Comparison of ENCODE assay signal across 8 mouse cellular contexts in genomic region chr1:87854851-87855251, GRCm38 (mm10). TPM values are rescaled to one million over a fixed set of nuclear protein-coding genes. Genes with fewer than 3 reads are reported as not detected.
DNase-seq lines count a peak whose midpoint lies in the region; ATAC-seq and TF ChIP-seq lines count a peak whose summit lies in the region.

No protein-coding gene starts in this region.

- H3K9ac ChIP-seq in CH12.LX (ENCODE audit: insufficient read depth, low read depth) = peak overlapping the region; percentile 88
- no peak overlapping the region; the same call in 1 of the 2 replicates for H3K9ac ChIP-seq in forebrain, embryonic 11.5 days (ENCODE audit: low read length)
- H3K9ac ChIP-seq in limb, embryonic 12.5 days (replicated peaks) = 0 out of 2 replicates have a peak overlapping the region, but pooled peaks have one; percentile 3
- H3K9ac ChIP-seq in neural tube, embryonic 15.5 days (replicated peaks) = peak overlapping the region; percentile 93; the same call in 1 of the 2 replicates

- no peak for ATAC-seq in forebrain, embryonic 11.5 days (replicated peaks; ENCODE audit: low FRiP score)
- ATAC-seq in limb, embryonic 12.5 days (ENCODE audit: insufficient number of reproducible peaks, insufficient read depth, low FRiP score, low TSS enrichment, low read depth) = no peak
- no peak for ATAC-seq in neural tube, embryonic 15.5 days (ENCODE audit: low FRiP score)

- peak; percentile 15; the same call in 1 of the 2 replicates for TF ChIP-seq POLR2A in CH12.LX (IDR thresholded peaks at IDR 0.05; ENCODE audit: low read depth, low read length)

- peak; percentile 57 for TF ChIP-seq RAD21 in CH12.LX (IDR thresholded peaks at IDR 0.05; ENCODE audit: low read depth, low read length)

- peak overlapping the region; percentile 85 to 99 (median 96) for H3K4me3 ChIP-seq in CH12.LX (replicated peaks in 1 of 3; ENCODE audit: low read depth in 2 of 3, low read length in 2 of 3, poor library complexity in 1 of 3)
- 0 out of 2 replicates have a peak overlapping the region, but pooled peaks have one; percentile 96 for H3K4me3 ChIP-seq in forebrain, embryonic 11.5 days (ENCODE audit: low read depth, low read length)
- peak overlapping the region; percentile 98; the same call in 1 of the 2 replicates for H3K4me3 ChIP-seq in limb, embryonic 12.5 days (replicated peaks)
- H3K4me3 ChIP-seq in neural tube, embryonic 15.5 days (replicated peaks) = peak overlapping the region; percentile 95

- in situ Hi-C loops in CH12.LX (cut with MboI; ENCODE audit: low pct_ligation_motif_present, low pct_unique_long_range_greater_than_20kb, low sequenced_read_pairs) = no loop called here

- no peaks in the 10 kb centered on the region for H3K9me3 ChIP-seq in CH12.LX (replicated peaks; ENCODE audit: low read length)
- H3K9me3 ChIP-seq in forebrain, embryonic 11.5 days (ENCODE audit: control insufficient read depth, low read length) = no peaks in the 10 kb centered on the region
- no peaks in the 10 kb centered on the region for H3K9me3 ChIP-seq in limb, embryonic 12.5 days
- no peaks in the 10 kb centered on the region for H3K9me3 ChIP-seq in neural tube, embryonic 15.5 days (replicated peaks)

- peaks cover 65% of the 10 kb centered on the region for H3K79me2 ChIP-seq in CH12.LX (replicated peaks; ENCODE audit: control insufficient read depth, extremely low read depth, insufficient read depth, poor library complexity, severe bottlenecking)

- dilution Hi-C loops in CH12.LX (cut with MboI; ENCODE audit: extremely low pct_ligation_motif_present, extremely low pct_unique_long_range_greater_than_20kb, low sequenced_read_pairs) = no loop called here

- H3K27ac ChIP-seq in CH12.LX (ENCODE audit: insufficient read depth, low read depth) = peak overlapping the region; percentile 50
- no peak overlapping the region for H3K27ac ChIP-seq in forebrain, embryonic 11.5 days (ENCODE audit: low read depth, low read length)
- H3K27ac ChIP-seq in limb, embryonic 12.5 days = no peak overlapping the region
- no peak overlapping the region for H3K27ac ChIP-seq in neural tube, embryonic 15.5 days (replicated peaks)

- 0 out of 2 replicates have a peak, but pooled peaks have one; percentile 25 for TF ChIP-seq EP300 in CH12.LX (IDR thresholded peaks at IDR 0.05; ENCODE audit: low read length)

- H3K36me3 ChIP-seq in CH12.LX (replicated peaks in 1 of 2; ENCODE audit: control insufficient read depth in 1 of 2, insufficient read depth in 1 of 2, low read length in 1 of 2) = peaks cover 0 to 14% of the 10 kb centered on the region in 2 experiments
- no peaks in the 10 kb centered on the region for H3K36me3 ChIP-seq in forebrain, embryonic 11.5 days (ENCODE audit: control insufficient read depth, insufficient read depth, low read length)
- H3K36me3 ChIP-seq in limb, embryonic 12.5 days = no peaks in the 10 kb centered on the region
- no peaks in the 10 kb centered on the region for H3K36me3 ChIP-seq in neural tube, embryonic 15.5 days

- no peaks in the 10 kb centered on the region for H3K27me3 ChIP-seq in CH12.LX (replicated peaks)
- H3K27me3 ChIP-seq in forebrain, embryonic 11.5 days (ENCODE audit: control insufficient read depth, insufficient read depth, low read length) = no peaks in the 10 kb centered on the region
- no peaks in the 10 kb centered on the region for H3K27me3 ChIP-seq in limb, embryonic 12.5 days
- no peaks in the 10 kb centered on the region for H3K27me3 ChIP-seq in neural tube, embryonic 15.5 days (replicated peaks)

- TF ChIP-seq CTCF in CH12.LX (conservative IDR thresholded peaks at IDR 0.05 in 1 of 2, IDR thresholded peaks at IDR 0.05 in 1 of 2; ENCODE audit: low read depth in 2 of 2, low read length in 2 of 2) = peak in 1 of 2 experiments; percentile 61; a peak in 2 of 4 replicates

- H3K4me2 ChIP-seq in CH12.LX (ENCODE audit: insufficient read depth, low read depth, poor library complexity, severe bottlenecking) = peak overlapping the region; percentile 95
- peak overlapping the region; percentile 87 for H3K4me2 ChIP-seq in forebrain, embryonic 11.5 days (ENCODE audit: low read depth, low read length, severe bottlenecking)
- H3K4me2 ChIP-seq in limb, embryonic 12.5 days = peak overlapping the region; percentile 91
- H3K4me2 ChIP-seq in neural tube, embryonic 15.5 days = peak overlapping the region; percentile 91

- H3K4me1 ChIP-seq in CH12.LX (ENCODE audit: control insufficient read depth in 1 of 2, insufficient read depth in 2 of 2) = peaks cover 32 to 72% of the 10 kb centered on the region in 2 experiments
- peaks cover 12% of the 10 kb centered on the region; the same call in 1 of the 2 replicates for H3K4me1 ChIP-seq in forebrain, embryonic 11.5 days (replicated peaks; ENCODE audit: control insufficient read depth, insufficient read depth, low read length)
- peaks cover 22% of the 10 kb centered on the region for H3K4me1 ChIP-seq in limb, embryonic 12.5 days (replicated peaks)
- peaks cover 22% of the 10 kb centered on the region for H3K4me1 ChIP-seq in neural tube, embryonic 15.5 days

- DNase-seq in 3134 (ENCODE audit: extremely low read depth, insufficient read length, low spot score) (peak; percentile 19), CH12.LX (ENCODE audit: extremely low read depth) (no peak)
- no peak for DNase-seq in forebrain, embryonic 11.5 days (ENCODE audit: low spot score)
- no peak for DNase-seq in adrenal gland, postnatal 10 days
- no peak for DNase-seq in adrenal gland, adult (ENCODE audit: inconsistent age in 2 of 2, low spot score in 1 of 2)
- DNase-seq in ovary, postnatal 10 days (ENCODE audit: low spot score) = no peak

- 25% methylated on average over 2 of the region's 2 CpGs for WGBS in forebrain, embryonic 11.5 days
- WGBS in limb, embryonic 12.5 days = 50% methylated on average over 2 of the region's 2 CpGs
- 26% methylated on average over 2 of the region's 2 CpGs for WGBS in neural tube, embryonic 15.5 days

TF ChIP-seq in CH12.LX, 34 proteins besides CTCF, POLR2A, EP300 and RAD21:
- no peak for TF ChIP-seq MYC (IDR thresholded peaks at IDR 0.05; ENCODE audit: low read depth, low read length)
- peak; percentile 51 for TF ChIP-seq SMC3 (IDR thresholded peaks at IDR 0.05; ENCODE audit: low read depth, low read length)
- peak; percentile 12; the same call in 1 of the 2 replicates for TF ChIP-seq MAX (IDR thresholded peaks at IDR 0.05; ENCODE audit: low read length)
- no peak for TF ChIP-seq JUND (conservative IDR thresholded peaks at IDR 0.05; ENCODE audit: low read depth, low read length)
- TF ChIP-seq SIN3A (IDR thresholded peaks at IDR 0.05; ENCODE audit: low read length) = 0 out of 2 replicates have a peak, but pooled peaks have one; percentile 44
- TF ChIP-seq ZNF384 (IDR thresholded peaks at IDR 0.05; ENCODE audit: low read depth, low read length) = no peak
- TF ChIP-seq E2F4 (IDR thresholded peaks at IDR 0.05; ENCODE audit: insufficient replicate concordance, low read depth, low read length) = no peak
- TF ChIP-seq IRF4 (IDR thresholded peaks at IDR 0.05; ENCODE audit: low read depth, low read length) = peak; percentile 40; the same call in 1 of the 2 replicates
- TF ChIP-seq RCOR1 (conservative IDR thresholded peaks at IDR 0.05; ENCODE audit: low read depth, low read length) = no peak
- TF ChIP-seq HCFC1 (IDR thresholded peaks at IDR 0.05; ENCODE audit: low read depth, low read length) = 0 out of 2 replicates have a peak, but pooled peaks have one; percentile 13
- TF ChIP-seq POLR2AphosphoS2 (IDR thresholded peaks at IDR 0.05; ENCODE audit: low read depth, low read length) = no peak
- no peak for TF ChIP-seq JUN (IDR thresholded peaks at IDR 0.05; ENCODE audit: insufficient read depth, low read depth, low read length)
- no peak for TF ChIP-seq CHD2 (IDR thresholded peaks at IDR 0.05; ENCODE audit: low read length)
- 0 out of 2 replicates have a peak, but pooled peaks have one; percentile 46 for TF ChIP-seq TCF12 (IDR thresholded peaks at IDR 0.05; ENCODE audit: low read depth, low read length)
- TF ChIP-seq MAZ (IDR thresholded peaks at IDR 0.05; ENCODE audit: low read depth, low read length) = 0 out of 2 replicates have a peak, but pooled peaks have one; percentile 25
- peak; percentile 55; the same call in 1 of the 2 replicates for TF ChIP-seq MEF2A (IDR thresholded peaks at IDR 0.05; ENCODE audit: borderline replicate concordance, low read depth, low read length)
- no peak for TF ChIP-seq NRF1 (IDR thresholded peaks at IDR 0.05; ENCODE audit: low read depth, low read length)
- peak; percentile 28; the same call in 1 of the 2 replicates for TF ChIP-seq ELF1 (IDR thresholded peaks at IDR 0.05; ENCODE audit: low read depth, low read length)
- TF ChIP-seq CHD1 (IDR thresholded peaks at IDR 0.05; ENCODE audit: low read depth, low read length) = peak; percentile 92

RNA-seq across cellular contexts. Expression of gene Dgkd, which starts 1.8 kb away (rescaled TPM):
- total RNA-seq in CH12.LX (2012; rRNA removed) (73.4 and 89.9 TPM in 2 replicates), CH12.LX (2014; rRNA removed) (57.5 and 58.0 TPM in 2 replicates)
- 73.8 and 77.3 TPM in 2 replicates for polyA plus RNA-seq in CH12.LX (2012; ENCODE audit: insufficient read length, low read depth)
- polyA plus RNA-seq in forebrain, embryonic 11.5 days (2014; fragmentation: Nextera tagmentation; extraction: Ambion mirVana) = 45.7 and 46.3 TPM in 2 replicates
- polyA plus RNA-seq in limb, embryonic 12.5 days (2016; fragmentation: Nextera tagmentation; extraction: Ambion mirVana) = 44.6 and 45.8 TPM in 2 replicates
- 40.7 and 45.4 TPM in 2 replicates for polyA plus RNA-seq in neural tube, embryonic 15.5 days (2015; fragmentation: Nextera tagmentation; extraction: Ambion mirVana)
- 100 to 1,000 TPM; 107 to 118 TPM for total RNA-seq in adrenal gland, postnatal 10 days (2021)

RNA-seq across cellular contexts. Expression of gene Sag, which starts 51.4 kb away (rescaled TPM):
- total RNA-seq in CH12.LX (2012; rRNA removed) (1.0 and 2.5 TPM in 2 replicates), CH12.LX (2014; rRNA removed) (0.19 TPM in 1 of 2 replicates, not detected in the other)
- 0.45 and 2.0 TPM in 2 replicates for polyA plus RNA-seq in CH12.LX (2012; ENCODE audit: insufficient read length, low read depth)
- 2.3 and 2.7 TPM in 2 replicates for polyA plus RNA-seq in forebrain, embryonic 11.5 days (2014; fragmentation: Nextera tagmentation; extraction: Ambion mirVana)
- 2.7 and 3.8 TPM in 2 replicates for polyA plus RNA-seq in limb, embryonic 12.5 days (2016; fragmentation: Nextera tagmentation; extraction: Ambion mirVana)
- 2.1 and 2.7 TPM in 2 replicates for polyA plus RNA-seq in neural tube, embryonic 15.5 days (2015; fragmentation: Nextera tagmentation; extraction: Ambion mirVana)
- total RNA-seq in adrenal gland, postnatal 10 days (2021) = 1 to 10 TPM; 1.5 to 2.0 TPM
